In the genomic region with DNA sequence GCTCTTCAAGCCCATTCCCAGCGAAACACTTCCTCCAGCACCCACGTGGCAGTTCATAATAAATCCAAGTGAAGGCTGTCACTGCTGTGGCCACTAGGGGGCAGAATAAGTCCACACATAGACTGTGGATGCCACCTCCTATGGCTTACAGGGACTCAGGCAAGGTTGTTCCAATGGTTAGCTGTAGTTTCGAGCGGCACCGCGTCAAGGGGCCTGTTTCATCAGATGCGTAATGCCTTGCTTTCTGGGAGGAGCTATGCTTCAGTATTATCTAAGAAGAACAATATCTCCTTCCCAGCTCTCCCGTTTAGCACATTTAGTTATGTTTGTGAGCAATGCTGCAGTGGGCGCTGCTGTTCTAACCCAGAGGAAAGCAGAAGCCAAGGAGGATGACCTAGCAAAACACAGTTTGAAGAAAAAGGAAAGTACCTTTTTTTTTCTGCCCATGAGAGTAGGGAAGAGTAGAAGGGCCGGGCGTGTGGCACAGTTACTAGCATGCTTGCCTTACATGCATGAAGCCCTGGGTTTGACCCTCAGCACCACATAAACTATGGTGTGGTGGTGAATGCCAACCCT, we compare ENCODE assay signal across 8 mouse cellular contexts. TPM values are rescaled to one million over a fixed set of nuclear protein-coding genes. Genes with fewer than 3 reads are reported as not detected.
DNase-seq lines count a peak whose midpoint lies in the region; ATAC-seq lines count a peak whose summit lies in the region.

No protein-coding gene starts in this region.

- ATAC-seq in inflammation-experienced regulatory T-cells, adult 6 months: peak; percentile 94
- ATAC-seq in megakaryocyte-erythroid progenitor cell, adult 5-6 weeks (replicated peaks; ENCODE audit: low FRiP score, low TSS enrichment, poor library complexity, severe bottlenecking): peak; percentile 99

- intact Hi-C loops in gastrocnemius, postnatal 14 days (cut with DNase I; ENCODE audit: low total_unique reads): no loop called here
- intact Hi-C loops in left cerebral cortex, postnatal 10 days (cut with DNase I): loop anchor here (2.0 to 5.0 kb wide), 4 partner anchors 35 to 104 kb away; partner anchors contain the start of genes Aup1, Ccdc142, Dok1 and Gm42688

- peak; percentile 93 to 98 for DNase-seq in adrenal gland, adult (ENCODE audit: inconsistent age in 2 of 2, low spot score in 1 of 2)
- peak; percentile 99 for DNase-seq in embryo, embryonic 10.5 days (ENCODE audit: low spot score)
- DNase-seq in gastrocnemius, postnatal 14 days: peak; percentile 88
- DNase-seq in left cerebral cortex, postnatal 10 days (ENCODE audit: extremely low spot score in 1 of 2, low spot score in 2 of 2): peak; percentile 89 to 93
- DNase-seq in right cerebral cortex, postnatal 25 days: peak; percentile 87
- DNase-seq in urinary bladder, postnatal 4 days (ENCODE audit: low spot score in 2 of 2): peak; percentile 86 to 89

RNA-seq across cellular contexts. Expression of gene Dok1, which starts 36.4 kb away (rescaled TPM):
- total RNA-seq in gastrocnemius, postnatal 14 days (2021): 1 to 10 TPM; 5.0 to 7.1 TPM
- 10 to 100 TPM; 23.6 to 36.1 (median 30.4) TPM for polyA plus RNA-seq in inflammation-experienced regulatory T-cells, adult 6 months (2017; shearing (Covaris generic))
- total RNA-seq in left cerebral cortex, postnatal 10 days (2021): 1 to 10 TPM; 1.8 to 2.1 TPM
- 15.0 and 25.0 TPM in 2 replicates for total RNA-seq in megakaryocyte-erythroid progenitor cell, adult 5-6 weeks (2014; fragmentation: Nextera tagmentation)
- 24.2 and 46.1 TPM in 2 replicates for total RNA-seq in megakaryocyte-erythroid progenitor cell, adult 5-6 weeks (2017)

RNA-seq across cellular contexts. Expression of gene Loxl3, which starts 37.1 kb away (rescaled TPM):
- 1 to 10 TPM; 6.9 to 7.4 TPM for total RNA-seq in gastrocnemius, postnatal 14 days (2021)
- polyA plus RNA-seq in inflammation-experienced regulatory T-cells, adult 6 months (2017; shearing (Covaris generic)): not detected
- 1 to 10 TPM; 1.8 to 4.0 TPM for total RNA-seq in left cerebral cortex, postnatal 10 days (2021)
- 0.67 and 8.2 TPM in 2 replicates for total RNA-seq in megakaryocyte-erythroid progenitor cell, adult 5-6 weeks (2014; fragmentation: Nextera tagmentation)
- 0.61 and 0.88 TPM in 2 replicates for total RNA-seq in megakaryocyte-erythroid progenitor cell, adult 5-6 weeks (2017)

RNA-seq across cellular contexts. Expression of gene M1ap, which starts 50.1 kb away (rescaled TPM):
- total RNA-seq in gastrocnemius, postnatal 14 days (2021): 1 to 10 TPM in 1 of 2 experiments, under 1 TPM in 1; 0.82 to 1.1 TPM
- 1 to 10 TPM in 1 of 3 experiments, under 1 TPM in 1, not detected in 1; 0.17 to 1.8 TPM for polyA plus RNA-seq in inflammation-experienced regulatory T-cells, adult 6 months (2017; shearing (Covaris generic))
- not detected for total RNA-seq in left cerebral cortex, postnatal 10 days (2021)
- total RNA-seq in megakaryocyte-erythroid progenitor cell, adult 5-6 weeks (2014; fragmentation: Nextera tagmentation): 11.4 and 16.2 TPM in 2 replicates
- total RNA-seq in megakaryocyte-erythroid progenitor cell, adult 5-6 weeks (2017): 7.5 and 10.2 TPM in 2 replicates

RNA-seq across cellular contexts. Expression of gene Sema4f, which starts 57.3 kb away (rescaled TPM):
- under 1 TPM; 0.16 to 0.71 TPM for total RNA-seq in gastrocnemius, postnatal 14 days (2021)
- 1 to 10 TPM; 2.4 to 3.6 (median 3.1) TPM for polyA plus RNA-seq in inflammation-experienced regulatory T-cells, adult 6 months (2017; shearing (Covaris generic))
- 10 to 100 TPM; 45.5 to 47.5 TPM for total RNA-seq in left cerebral cortex, postnatal 10 days (2021)
- total RNA-seq in megakaryocyte-erythroid progenitor cell, adult 5-6 weeks (2014; fragmentation: Nextera tagmentation): not detected in 2 replicates
- total RNA-seq in megakaryocyte-erythroid progenitor cell, adult 5-6 weeks (2017): not detected in 2 replicates

RNA-seq across cellular contexts. Expression of gene Aup1, which starts 57.5 kb away (rescaled TPM):
- 10 to 100 TPM; 60.2 to 65.8 TPM for total RNA-seq in gastrocnemius, postnatal 14 days (2021)
- polyA plus RNA-seq in inflammation-experienced regulatory T-cells, adult 6 months (2017; shearing (Covaris generic)): 100 to 1,000 TPM; 423 to 474 (median 448) TPM
- total RNA-seq in left cerebral cortex, postnatal 10 days (2021): 10 to 100 TPM; 97.9 to 99.8 TPM
- 246 and 368 TPM in 2 replicates for total RNA-seq in megakaryocyte-erythroid progenitor cell, adult 5-6 weeks (2014; fragmentation: Nextera tagmentation)
- total RNA-seq in megakaryocyte-erythroid progenitor cell, adult 5-6 weeks (2017): 115 and 128 TPM in 2 replicates

Comparison
In these comparisons a context has a peak if more than half of its experiments do, and no peak if none do; other contexts are left out.
1. Peak in every context shown above with its lines: DNase-seq and ATAC-seq.
2. RNA of gene M1ap, which starts 50.1 kb away (total RNA-seq): 7.5 to 16.2 TPM in megakaryocyte-erythroid progenitor cell, adult 5-6 weeks; 0.82 to 1.1 TPM in gastrocnemius, postnatal 14 days and not detected in left cerebral cortex, postnatal 10 days; every median in the first group is over 4 times any median in the second.